Mouse (Mus musculus): ENCODE measurements around the gene Ndufs8. TPM values are rescaled to one million over a fixed set of nuclear protein-coding genes. Genes with fewer than 3 reads are reported as not detected.

Gene Ndufs8
- polyA plus RNA-seq, 1 experiment from 2014 or later = 466 TPM

GRCm38 (mm10) chr19:3889096-3889495 lies 23.5 kb downstream of the Ndufs8 start:
- H3K9ac ChIP-seq (ENCODE audit: low read length) = no peak overlapping the region
- WGBS = 89% methylated on average over 5 of the region's 5 CpGs
- peaks cover 42% of the 10 kb centered on the region for H3K36me3 ChIP-seq (ENCODE audit: control insufficient read depth, insufficient read depth)
- H3K4me3 ChIP-seq (ENCODE audit: low read length) = no peak overlapping the region
- H3K4me2 ChIP-seq (ENCODE audit: low read depth, low read length) = no peak overlapping the region
- H3K9me3 ChIP-seq (replicated peaks; ENCODE audit: control insufficient read depth, low read length) = no peaks in the 10 kb centered on the region
- ATAC-seq (replicated peaks; ENCODE audit: extremely low read depth, insufficient read depth, low FRiP score) = no peak
- no peak overlapping the region for H3K27ac ChIP-seq (ENCODE audit: low read length)
- no peaks in the 10 kb centered on the region for H3K27me3 ChIP-seq (ENCODE audit: control insufficient read depth, insufficient read depth, low read length)
- H3K4me1 ChIP-seq (ENCODE audit: control insufficient read depth, insufficient read depth, low read length) = peaks cover 18% of the 10 kb centered on the region

- Histone ChIP-seq H3K36me3 (ENCODE audit: control insufficient read depth, insufficient read depth) (peaks cover 14% of the 10 kb centered on the region), H3K9me3 (replicated peaks; ENCODE audit: control insufficient read depth, low read length) (no peaks in the 10 kb centered on the region), H3K9ac (ENCODE audit: low read length) (no peak overlapping the region), H3K4me2 (ENCODE audit: low read depth, low read length) (no peak overlapping the region), H3K27me3 (ENCODE audit: control insufficient read depth, insufficient read depth, low read length) (no peaks in the 10 kb centered on the region), H3K27ac (ENCODE audit: low read length) (peak overlapping the region; percentile 7; the same call in 1 of the 2 replicates), H3K4me3 (ENCODE audit: low read length) (no peak overlapping the region), H3K4me1 (ENCODE audit: control insufficient read depth, insufficient read depth, low read length) (peaks cover 11% of the 10 kb centered on the region)
- 37% methylated on average over 6 of the region's 6 CpGs for WGBS
- no peak; the same call in 1 of the 2 replicates for ATAC-seq (replicated peaks; ENCODE audit: extremely low read depth, insufficient read depth, low FRiP score)
Measured at GRCm38 (mm10) chr19:3884325-3884990, 28.1 kb downstream of the Ndufs8 start.

GRCm38 (mm10) chr19:3882214-3882613 lies 30.4 kb downstream of the Ndufs8 start:
- ATAC-seq (replicated peaks; ENCODE audit: extremely low read depth, insufficient read depth, low FRiP score) = no peak
- Histone ChIP-seq H3K9me3 (replicated peaks; ENCODE audit: control insufficient read depth, low read length) (no peaks in the 10 kb centered on the region), H3K4me3 (ENCODE audit: low read length) (no peak overlapping the region), H3K9ac (ENCODE audit: low read length) (no peak overlapping the region), H3K4me1 (ENCODE audit: control insufficient read depth, insufficient read depth, low read length) (peaks cover 11% of the 10 kb centered on the region), H3K4me2 (ENCODE audit: low read depth, low read length) (no peak overlapping the region), H3K36me3 (ENCODE audit: control insufficient read depth, insufficient read depth) (peaks cover 7% of the 10 kb centered on the region), H3K27me3 (ENCODE audit: control insufficient read depth, insufficient read depth, low read length) (no peaks in the 10 kb centered on the region), H3K27ac (ENCODE audit: low read length) (no peak overlapping the region)
- 81% methylated on average over 4 of the region's 4 CpGs for WGBS

- Histone ChIP-seq H3K27ac (ENCODE audit: low read length) (no peak overlapping the region), H3K27me3 (ENCODE audit: control insufficient read depth, insufficient read depth, low read length) (no peaks in the 10 kb centered on the region), H3K4me3 (ENCODE audit: low read length) (no peak overlapping the region), H3K9ac (ENCODE audit: low read length) (no peak overlapping the region), H3K4me2 (ENCODE audit: low read depth, low read length) (no peak overlapping the region), H3K9me3 (replicated peaks; ENCODE audit: control insufficient read depth, low read length) (no peaks in the 10 kb centered on the region), H3K36me3 (ENCODE audit: control insufficient read depth, insufficient read depth) (no peaks in the 10 kb centered on the region), H3K4me1 (ENCODE audit: control insufficient read depth, insufficient read depth, low read length) (peaks cover 11% of the 10 kb centered on the region)
- ATAC-seq (replicated peaks; ENCODE audit: extremely low read depth, insufficient read depth, low FRiP score) = no peak
- 91% methylated on average over 6 of the region's 6 CpGs for WGBS
Measured at GRCm38 (mm10) chr19:3880054-3880848, 32.3 kb downstream of the Ndufs8 start.

GRCm38 (mm10) chr19:3875045-3875444 lies 37.5 kb downstream of the Ndufs8 start:
- Histone ChIP-seq H3K36me3 (ENCODE audit: control insufficient read depth, insufficient read depth) (no peaks in the 10 kb centered on the region), H3K27ac (ENCODE audit: low read length) (no peak overlapping the region), H3K27me3 (ENCODE audit: control insufficient read depth, insufficient read depth, low read length) (no peaks in the 10 kb centered on the region), H3K9me3 (replicated peaks; ENCODE audit: control insufficient read depth, low read length) (no peaks in the 10 kb centered on the region), H3K4me2 (ENCODE audit: low read depth, low read length) (no peak overlapping the region), H3K9ac (ENCODE audit: low read length) (no peak overlapping the region), H3K4me1 (ENCODE audit: control insufficient read depth, insufficient read depth, low read length) (peaks cover 7% of the 10 kb centered on the region), H3K4me3 (ENCODE audit: low read length) (no peak overlapping the region)
- no peak for ATAC-seq (replicated peaks; ENCODE audit: extremely low read depth, insufficient read depth, low FRiP score)
- 78% methylated on average over 7 of the region's 7 CpGs for WGBS

GRCm38 (mm10) chr19:3872373-3872772 lies 40.2 kb downstream of the Ndufs8 start:
- WGBS = 34% methylated on average over 4 of the region's 4 CpGs
- H3K9ac ChIP-seq (ENCODE audit: low read length) = no peak overlapping the region
- H3K4me3 ChIP-seq (ENCODE audit: low read length) = no peak overlapping the region
- ATAC-seq (replicated peaks; ENCODE audit: extremely low read depth, insufficient read depth, low FRiP score) = no peak
- no peaks in the 10 kb centered on the region for H3K36me3 ChIP-seq (ENCODE audit: control insufficient read depth, insufficient read depth)
- H3K4me2 ChIP-seq (ENCODE audit: low read depth, low read length) = no peak overlapping the region
- peaks cover 12% of the 10 kb centered on the region for H3K4me1 ChIP-seq (ENCODE audit: control insufficient read depth, insufficient read depth, low read length)
- H3K27me3 ChIP-seq (ENCODE audit: control insufficient read depth, insufficient read depth, low read length) = no peaks in the 10 kb centered on the region
- no peaks in the 10 kb centered on the region for H3K9me3 ChIP-seq (replicated peaks; ENCODE audit: control insufficient read depth, low read length)
- H3K27ac ChIP-seq (ENCODE audit: low read length) = 0 out of 2 replicates have a peak overlapping the region, but pooled peaks have one; percentile 7

- ATAC-seq (replicated peaks; ENCODE audit: extremely low read depth, insufficient read depth, low FRiP score) = no peak
- H3K9me3 ChIP-seq (replicated peaks; ENCODE audit: control insufficient read depth, low read length) = no peaks in the 10 kb centered on the region
- H3K4me2 ChIP-seq (ENCODE audit: low read depth, low read length) = no peak overlapping the region
- H3K4me1 ChIP-seq (ENCODE audit: control insufficient read depth, insufficient read depth, low read length) = peaks cover 12% of the 10 kb centered on the region
- no peak overlapping the region for H3K9ac ChIP-seq (ENCODE audit: low read length)
- no peak overlapping the region for H3K4me3 ChIP-seq (ENCODE audit: low read length)
- no peaks in the 10 kb centered on the region for H3K27me3 ChIP-seq (ENCODE audit: control insufficient read depth, insufficient read depth, low read length)
- no peaks in the 10 kb centered on the region for H3K36me3 ChIP-seq (ENCODE audit: control insufficient read depth, insufficient read depth)
- H3K27ac ChIP-seq (ENCODE audit: low read length) = no peak overlapping the region
Measured at GRCm38 (mm10) chr19:3871468-3871867, 41.1 kb downstream of the Ndufs8 start.

GRCm38 (mm10) chr19:3868290-3868689 lies 44.3 kb downstream of the Ndufs8 start:
- Histone ChIP-seq H3K27ac (ENCODE audit: low read length) (0 out of 2 replicates have a peak overlapping the region, but pooled peaks have one; percentile 21), H3K9ac (ENCODE audit: low read length) (no peak overlapping the region), H3K27me3 (ENCODE audit: control insufficient read depth, insufficient read depth, low read length) (no peaks in the 10 kb centered on the region), H3K4me1 (ENCODE audit: control insufficient read depth, insufficient read depth, low read length) (peaks cover 12% of the 10 kb centered on the region), H3K4me2 (ENCODE audit: low read depth, low read length) (no peak overlapping the region), H3K4me3 (ENCODE audit: low read length) (no peak overlapping the region), H3K36me3 (ENCODE audit: control insufficient read depth, insufficient read depth) (peaks cover 8% of the 10 kb centered on the region), H3K9me3 (replicated peaks; ENCODE audit: control insufficient read depth, low read length) (peaks cover 5% of the 10 kb centered on the region)
- no peak for ATAC-seq (replicated peaks; ENCODE audit: extremely low read depth, insufficient read depth, low FRiP score)
- WGBS = 76% methylated on average over 1 of the region's 1 CpGs

- H3K4me1 ChIP-seq (ENCODE audit: control insufficient read depth, insufficient read depth, low read length) = peaks cover 4% of the 10 kb centered on the region
- H3K4me3 ChIP-seq (ENCODE audit: low read length) = no peak overlapping the region
- no peak overlapping the region for H3K4me2 ChIP-seq (ENCODE audit: low read depth, low read length)
- H3K27me3 ChIP-seq (ENCODE audit: control insufficient read depth, insufficient read depth, low read length) = no peaks in the 10 kb centered on the region
- ATAC-seq (replicated peaks; ENCODE audit: extremely low read depth, insufficient read depth, low FRiP score) = no peak
- no peak overlapping the region for H3K27ac ChIP-seq (ENCODE audit: low read length)
- H3K9ac ChIP-seq (ENCODE audit: low read length) = no peak overlapping the region
- peaks cover 5% of the 10 kb centered on the region for H3K9me3 ChIP-seq (replicated peaks; ENCODE audit: control insufficient read depth, low read length)
- 87% methylated on average over 2 of the region's 2 CpGs for WGBS
- peaks cover 8% of the 10 kb centered on the region for H3K36me3 ChIP-seq (ENCODE audit: control insufficient read depth, insufficient read depth)
Measured at GRCm38 (mm10) chr19:3864960-3865359, 47.6 kb downstream of the Ndufs8 start.
